Mouse (Mus musculus) heart, postnatal 0 days (tissue): ENCODE data around the gene Prkaa2. TPM values are rescaled to one million over a fixed set of nuclear protein-coding genes. Genes with fewer than 3 reads are reported as not detected.

Experiments
- ATAC-seq: fragments of 200-750 bp; cut with Nextera tagmentation; 2 replicates; pipeline ENCODE4 v1.8.0; 2017; ENCODE audit warnings: low read depth, moderate number of reproducible peaks, moderate library complexity; ENCODE audit not compliant: insufficient read depth
- DNase-seq: peaks from one replicate; pipeline ENCODE4 v3.0.0-alpha.2; 2016; ENCODE audit warnings: low spot score
- H3K27ac ChIP-seq: fragments of 300-500 bp; sonication (generic); 2 replicates; pipeline ENCODE4 v1.5.1; 2014; ENCODE audit warnings: low read depth, mild to moderate bottlenecking
- H3K27me3 ChIP-seq: fragments of 300-500 bp; sonication (generic); 2 replicates; pipeline ENCODE4 v1.6.1; 2014; ENCODE audit warnings: low read length, mixed read lengths; ENCODE audit not compliant: control insufficient read depth, insufficient read depth
- H3K36me3 ChIP-seq: fragments of 300-500 bp; sonication (generic); replicated peaks from 2 replicates; pipeline ENCODE4 v1.6.1; 2014; ENCODE audit warnings: low read length, mixed read lengths; ENCODE audit not compliant: control insufficient read depth, insufficient read depth
- H3K4me1 ChIP-seq: fragments of 300-500 bp; sonication (generic); 2 replicates; pipeline ENCODE4 v1.6.1; 2014; ENCODE audit warnings: antibody characterized with exemption; ENCODE audit not compliant: control insufficient read depth, insufficient read depth
- H3K4me2 ChIP-seq: fragments of 300-500 bp; sonication (generic); 2 replicates; pipeline ENCODE4 v1.6.1; 2014; ENCODE audit warnings: low read depth, mild to moderate bottlenecking, low read length, moderate library complexity
- H3K4me3 ChIP-seq: fragments of 300-500 bp; sonication (generic); 2 replicates; pipeline ENCODE4 v1.5.1; 2014; ENCODE audit warnings: low read depth, low read length
- H3K9ac ChIP-seq: fragments of 300-500 bp; sonication (generic); replicated peaks from 2 replicates; pipeline ENCODE4 v1.6.1; 2014; ENCODE audit warnings: low read depth, low read length, mixed read lengths
- H3K9me3 ChIP-seq: fragments of 300-500 bp; sonication (generic); replicated peaks from 2 replicates; pipeline ENCODE4 v1.6.1; 2016; ENCODE audit warnings: low read length; ENCODE audit not compliant: control insufficient read depth
- CTCF ChIP-seq: IDR thresholded peaks from 2 replicates; pipeline ENCODE4 v1.5.1; 2016; ENCODE audit warnings: antibody characterized with exemption, control low read depth, low read depth
- EP300 ChIP-seq: IDR thresholded peaks from 2 replicates; pipeline ENCODE4 v1.6.1; 2016; ENCODE audit warnings: antibody characterized with exemption, low read depth
- WGBS: fragments of 180-500 bp; shearing (Covaris S2); extraction: QIAGEN DNeasy Blood & Tissue Kit; methylation state at CpG from one replicate; pipeline ENCODE4 v1.1.7; 2014; 5-methylcytosine and 5-hydroxymethylcytosine counted together
- polyA plus RNA-seq: library from polyadenylated mRNA; unstranded; fragments of >200 nt; fragmentation: Nextera tagmentation; extraction: Ambion mirVana; gene quantifications from 2 replicates; pipeline ENCODE4 v1.2.1, GENCODE M21; 2015
- total RNA-seq: library from RNA; depleted of rRNA; stranded (reverse); fragments of >200 nt; gene quantifications from 2 replicates; pipeline ENCODE4 v1.2.3, GENCODE M21; 2014; ENCODE audit warnings: low replicate concordance

The Prkaa2 gene
- total and polyA plus RNA-seq, 2 experiments from 2014 or later, result 35.6 to 64.3 TPM

GRCm38 (mm10) chr4:105088671-105089070 lies 21.0 kb downstream of the Prkaa2 start:
- Histone ChIP-seq H3K9ac (no peak overlapping the region), H3K4me3 (no peak overlapping the region), H3K36me3 (0 out of 2 replicates have a peak, but pooled peaks cover 4% of the 10 kb centered on the region), H3K4me1 (peaks cover 23% of the 10 kb centered on the region), H3K27me3 (no peaks in the 10 kb centered on the region), H3K9me3 (no peaks in the 10 kb centered on the region), H3K4me2 (no peak overlapping the region), H3K27ac (peak overlapping the region; percentile 81)
- ATAC-seq (no peak), DNase-seq (no peak)
- TF ChIP-seq EP300, result no peak
- no peak for TF ChIP-seq CTCF
- 82% methylated on average over 2 of the region's 2 CpGs for WGBS

- Histone ChIP-seq H3K9ac (no peak overlapping the region), H3K36me3 (no peaks in the 10 kb centered on the region), H3K4me1 (peaks cover 25% of the 10 kb centered on the region), H3K4me2 (no peak overlapping the region), H3K27me3 (no peaks in the 10 kb centered on the region), H3K27ac (no peak overlapping the region), H3K9me3 (no peaks in the 10 kb centered on the region), H3K4me3 (no peak overlapping the region)
- TF ChIP-seq CTCF (no peak), EP300 (no peak)
- WGBS, result 74% methylated on average over 6 of the region's 6 CpGs
- DNase-seq, result no peak
- no peak for ATAC-seq
These were observed 33.5 kb downstream of the Prkaa2 start for GRCm38 (mm10) chr4:105076152-105076551.

GRCm38 (mm10) chr4:105071761-105072427 lies 37.8 kb downstream of the Prkaa2 start:
- Histone ChIP-seq H3K9me3 (no peaks in the 10 kb centered on the region), H3K36me3 (no peaks in the 10 kb centered on the region), H3K27me3 (no peaks in the 10 kb centered on the region), H3K4me2 (no peak overlapping the region), H3K4me1 (peaks cover 8% of the 10 kb centered on the region; the same call in 1 of the 2 replicates), H3K27ac (peak overlapping the region; percentile 62), H3K4me3 (no peak overlapping the region), H3K9ac (no peak overlapping the region)
- DNase-seq (no peak), ATAC-seq (no peak)
- WGBS, result 75% methylated on average over 3 of the region's 3 CpGs
- TF ChIP-seq EP300, result no peak
- no peak for TF ChIP-seq CTCF

- TF ChIP-seq CTCF (peak; percentile 74), EP300 (no peak)
- Histone ChIP-seq H3K27ac (peak overlapping the region; percentile 62), H3K4me1 (peaks cover 8% of the 10 kb centered on the region; the same call in 1 of the 2 replicates), H3K9me3 (no peaks in the 10 kb centered on the region), H3K36me3 (no peaks in the 10 kb centered on the region), H3K4me2 (no peak overlapping the region), H3K27me3 (no peaks in the 10 kb centered on the region), H3K9ac (no peak overlapping the region), H3K4me3 (no peak overlapping the region)
- peak; percentile 70 for DNase-seq
- no peak for ATAC-seq
- whole genome bisulfite sequencing, result 18% methylated on average over 3 of the region's 3 CpGs
These were observed 38.7 kb downstream of the Prkaa2 start for GRCm38 (mm10) chr4:105070982-105071381.

DNA sequence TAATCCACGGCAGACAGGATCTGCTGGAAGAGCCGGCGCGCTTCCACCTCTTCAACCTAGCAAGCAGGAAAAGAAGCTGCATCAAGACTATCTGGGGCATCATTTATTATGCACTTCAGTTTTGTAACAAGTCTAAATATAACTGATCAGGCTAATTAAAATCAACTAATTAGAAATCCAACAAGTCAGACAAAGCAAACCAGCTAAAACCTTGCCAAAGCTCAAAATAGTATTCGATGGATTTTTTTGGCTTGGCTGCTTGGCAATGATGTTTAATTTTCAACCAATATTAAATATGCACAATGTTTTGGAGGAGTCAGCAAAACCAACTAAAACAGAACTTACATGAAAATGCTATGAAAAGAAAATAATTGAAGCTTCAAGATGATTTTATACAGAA lies 58.4 kb downstream of the Prkaa2 start:
- Histone ChIP-seq H3K4me2 (no peak overlapping the region), H3K27ac (no peak overlapping the region), H3K27me3 (no peaks in the 10 kb centered on the region), H3K4me1 (0 out of 2 replicates have a peak, but pooled peaks cover 3% of the 10 kb centered on the region), H3K4me3 (no peak overlapping the region), H3K36me3 (peaks cover 9% of the 10 kb centered on the region), H3K9ac (no peak overlapping the region), H3K9me3 (no peaks in the 10 kb centered on the region)
- DNase-seq (no peak), ATAC-seq (no peak)
- 95% methylated on average over 5 of the region's 5 CpGs for WGBS
- no peak for TF ChIP-seq CTCF
- no peak for TF ChIP-seq EP300

- Histone ChIP-seq H3K4me1 (peaks cover 12% of the 10 kb centered on the region), H3K27ac (no peak overlapping the region), H3K4me3 (no peak overlapping the region), H3K4me2 (no peak overlapping the region), H3K9ac (no peak overlapping the region), H3K9me3 (no peaks in the 10 kb centered on the region), H3K36me3 (peaks cover 10% of the 10 kb centered on the region), H3K27me3 (no peaks in the 10 kb centered on the region)
- ATAC-seq (no peak), DNase-seq (no peak)
- no peak for TF ChIP-seq EP300
- no peak for TF ChIP-seq CTCF
- 67% methylated on average over 1 of the region's 1 CpGs for WGBS
These were observed 59.6 kb downstream of the Prkaa2 start for GRCm38 (mm10) chr4:105050041-105050440.
